Mouse (Mus musculus) Patski (cell line): ENCODE results near the gene Ccdc50. TPM values are rescaled to one million over a fixed set of nuclear protein-coding genes. Genes with fewer than 3 reads are reported as not detected.

Source experiments
- ATAC-seq: fragments of 100-300 bp; one replicate; pipeline ENCODE4 v1.8.0; 2021
- CTCF ChIA-PET: fragments of 350-600 bp; sonication (Branson Sonifier 250); formaldehyde crosslinking; loops from one replicate; lab custom pipeline; 2022; ENCODE audit warnings: inconsistent platforms; lab: Charles Lee
- POLR2A ChIA-PET: fragments of 350-600 bp; sonication (Branson Sonifier 250); formaldehyde crosslinking; loops from one replicate; lab custom pipeline; 2022; ENCODE audit warnings: antibody characterized with exemption, inconsistent platforms; lab: Charles Lee
- DNase-seq: peaks from one replicate; pipeline ENCODE4 v3.0.0-alpha.2; 2011; ENCODE audit warnings: low read depth, low spot score
- H3K27me3 ChIP-seq: fragments of 371-371 bp; one replicate; pipeline ENCODE4 v1.5.1; 2021
- CTCF ChIP-seq: fragments of 100-300 bp; IDR thresholded peaks from one replicate; pipeline ENCODE4 v1.5.1; 2021
- in situ Hi-C: fragments of 300-500 bp; cut with MboI; formaldehyde crosslinking; loops from 3 replicates; pipeline ENCODE4 v1.11.1; 2018; ENCODE audit warnings: low pct_unique_long_range_greater_than_20kb, mixed read lengths
- polyA plus RNA-seq: library from polyadenylated mRNA; unstranded; gene quantifications from one replicate; pipeline ENCODE4 v1.2.3, GENCODE M21; 2021

Gene Ccdc50
- polyA plus RNA-seq, 1 experiment from 2014 or later = 120 TPM

- in situ Hi-C loops = no loop called here
- TF ChIP-seq CTCF = no peak
- ChIA-PET POLR2A (no interaction called here), CTCF (interaction anchor here (1.0 kb wide), 1 partner anchor 10 kb away, joined by 3 read pairs; no protein-coding TSS in a partner anchor)
- ATAC-seq (no peak), DNase-seq (no peak)
- H3K27me3 ChIP-seq = no peaks in the 10 kb centered on the region
These were observed 12.1 kb upstream of the Ccdc50 start for GRCm38 (mm10) chr16:27376556-27376955.

- ATAC-seq = no peak
- TF ChIP-seq CTCF = no peak
- no peak for DNase-seq
- in situ Hi-C loops = no loop called here
- no peaks in the 10 kb centered on the region for H3K27me3 ChIP-seq
- CTCF ChIA-PET = interaction anchor here (1.1 kb wide), 1 partner anchor 9 kb away, joined by 3 read pairs; no protein-coding TSS in a partner anchor
- POLR2A ChIA-PET = no interaction called here
These were observed 6.5 kb upstream of the Ccdc50 start for GRCm38 (mm10) chr16:27382217-27382616.

- DNase-seq (no peak), ATAC-seq (no peak)
- no peaks in the 10 kb centered on the region for H3K27me3 ChIP-seq
- in situ Hi-C loops = no loop called here
- ChIA-PET POLR2A (interaction anchor here (0.6 kb wide), 1 partner anchor 56 kb away, joined by 3 read pairs; no protein-coding TSS in a partner anchor), CTCF (interaction anchor here (1.1 kb wide), 1 partner anchor 14 kb away, joined by 3 read pairs; no protein-coding TSS in a partner anchor)
- TF ChIP-seq CTCF = no peak
These were observed 3.6 kb upstream of the Ccdc50 start for GRCm38 (mm10) chr16:27384893-27385603.

- POLR2A ChIA-PET = no interaction called here
- in situ Hi-C loops = no loop called here
- DNase-seq (no peak), ATAC-seq (no peak)
- H3K27me3 ChIP-seq = no peaks in the 10 kb centered on the region
- no peak for TF ChIP-seq CTCF
- CTCF ChIA-PET = interaction anchor here (1.3 kb wide), 1 partner anchor 120 kb away, joined by 3 read pairs; no protein-coding TSS in a partner anchor
These were observed 3.0 kb upstream of the Ccdc50 start for GRCm38 (mm10) chr16:27385649-27386048.

- CTCF ChIA-PET = interaction anchor here (1.3 to 1.4 kb wide), 2 partner anchors 56 to 121 kb away, joined by 3 read pairs; no protein-coding TSS in a partner anchor
- TF ChIP-seq CTCF = no peak
- POLR2A ChIA-PET = no interaction called here
- in situ Hi-C loops = no loop called here
- no peak for ATAC-seq
- DNase-seq = no peak
- H3K27me3 ChIP-seq = no peaks in the 10 kb centered on the region
These were observed 1.7 kb upstream of the Ccdc50 start for GRCm38 (mm10) chr16:27386850-27387407.

- no peak for DNase-seq
- no peak for TF ChIP-seq CTCF
- no peak for ATAC-seq
- ChIA-PET POLR2A (no interaction called here), CTCF (interaction anchor here (1.4 kb wide), 1 partner anchor 55 kb away, joined by 3 read pairs; no protein-coding TSS in a partner anchor)
- in situ Hi-C loops = no loop called here
- no peaks in the 10 kb centered on the region for H3K27me3 ChIP-seq
These were observed 746 bp upstream of the Ccdc50 start for GRCm38 (mm10) chr16:27387634-27388611.

GRCm38 (mm10) chr16:27389534-27390282, 1.0 kb downstream of the Ccdc50 start:
- DNase-seq (peak; percentile 54), ATAC-seq (peak; percentile 17)
- H3K27me3 ChIP-seq = no peaks in the 10 kb centered on the region
- ChIA-PET POLR2A (interaction anchor here (1.3 to 1.4 kb wide), 2 partner anchors 12 to 65 kb away, joined by 3 read pairs; no protein-coding TSS in a partner anchor), CTCF (interaction anchor here (0.7 to 1.4 kb wide), 4 partner anchors 10 to 1048 kb away, joined by 3 read pairs; no protein-coding TSS in a partner anchor)
- no peak for TF ChIP-seq CTCF
- in situ Hi-C loops = loop anchor here (10.0 kb wide), 1 partner anchor 785 kb away; no protein-coding TSS in a partner anchor

- no peak for DNase-seq
- ChIA-PET CTCF (interaction anchor here (0.7 to 1.4 kb wide), 4 partner anchors 9 to 111 kb away, joined by 3 to 4 read pairs (median 3); no protein-coding TSS in a partner anchor), POLR2A (interaction anchor here (1.3 to 1.4 kb wide), 2 partner anchors 11 to 66 kb away, joined by 3 read pairs; no protein-coding TSS in a partner anchor)
- no peak for ATAC-seq
- TF ChIP-seq CTCF = no peak
- H3K27me3 ChIP-seq = no peaks in the 10 kb centered on the region
- in situ Hi-C loops = loop anchor here (10.0 kb wide), 1 partner anchor 786 kb away; no protein-coding TSS in a partner anchor
These were observed 1.6 kb downstream of the Ccdc50 start for GRCm38 (mm10) chr16:27390306-27390705.

- no peaks in the 10 kb centered on the region for H3K27me3 ChIP-seq
- DNase-seq = no peak
- CTCF ChIA-PET = no interaction called here
- in situ Hi-C loops = loop anchor here (10.0 kb wide), 1 partner anchor 787 kb away; no protein-coding TSS in a partner anchor
- no peak for TF ChIP-seq CTCF
- POLR2A ChIA-PET = no interaction called here
- ATAC-seq = no peak
These were observed 3.2 kb downstream of the Ccdc50 start for GRCm38 (mm10) chr16:27391845-27392244.
